Mouse (Mus musculus) lung, embryonic 16.5 days (tissue): ENCODE results near the gene Tcf7l1. TPM values are rescaled to one million over a fixed set of nuclear protein-coding genes. Genes with fewer than 3 reads are reported as not detected.
A peak's percentile ranks its signal among the peaks of the same experiment; 100 is the strongest.

Experiments
- ATAC-seq: fragments of 200-750 bp; cut with Nextera tagmentation; 2 replicates; pipeline ENCODE4 v1.8.0; 2017; ENCODE audit warnings: low read depth, mild to moderate bottlenecking, moderate library complexity
- H3K27ac ChIP-seq: fragments of 300-500 bp; sonication (generic); 2 replicates; pipeline ENCODE4 v1.5.1; 2014; ENCODE audit warnings: mild to moderate bottlenecking, control low read depth, low read length
- H3K27me3 ChIP-seq: fragments of 300-500 bp; sonication (generic); 2 replicates; pipeline ENCODE4 v1.6.1; 2014; ENCODE audit warnings: low read depth, low read length, mixed read lengths; ENCODE audit not compliant: control insufficient read depth, insufficient read depth
- H3K36me3 ChIP-seq: fragments of 300-500 bp; sonication (generic); 2 replicates; pipeline ENCODE4 v1.6.1; 2014; ENCODE audit warnings: low read length; ENCODE audit not compliant: control insufficient read depth, insufficient read depth
- H3K4me1 ChIP-seq: fragments of 300-500 bp; sonication (generic); replicated peaks from 2 replicates; pipeline ENCODE4 v1.6.1; 2014; ENCODE audit warnings: low read length, mixed read lengths; ENCODE audit not compliant: control insufficient read depth, insufficient read depth
- H3K4me2 ChIP-seq: fragments of 300-500 bp; sonication (generic); 2 replicates; pipeline ENCODE4 v1.6.1; 2014; ENCODE audit warnings: low read depth, low read length, control low read depth
- H3K4me3 ChIP-seq: fragments of 300-500 bp; sonication (generic); 2 replicates; pipeline ENCODE4 v1.5.1; 2014; ENCODE audit warnings: mild to moderate bottlenecking, low read length, control low read depth
- H3K9ac ChIP-seq: fragments of 300-500 bp; sonication (generic); 2 replicates; pipeline ENCODE4 v1.6.1; 2014; ENCODE audit warnings: low read length, control low read depth
- H3K9me3 ChIP-seq: fragments of 300-500 bp; sonication (generic); 2 replicates; pipeline ENCODE4 v1.6.1; 2016; ENCODE audit warnings: low read length; ENCODE audit not compliant: control insufficient read depth
- WGBS: fragments of 180-500 bp; shearing (Covaris S2); extraction: QIAGEN DNeasy Blood & Tissue Kit; methylation state at CpG from one replicate; pipeline ENCODE4 v1.1.7; 2014; 5-methylcytosine and 5-hydroxymethylcytosine counted together
- polyA plus RNA-seq: library from polyadenylated mRNA; unstranded; fragments of >200 nt; fragmentation: Nextera tagmentation; extraction: Ambion mirVana; gene quantifications from 2 replicates; pipeline ENCODE4 v1.2.1, GENCODE M21; 2015

The Tcf7l1 gene
- polyA plus RNA-seq, 1 experiment from 2014 or later, result 31.9 TPM

- H3K4me2 ChIP-seq, result no peak overlapping the region
- H3K9me3 ChIP-seq, result no peaks in the 10 kb centered on the region
- 56% methylated on average over 5 of the region's 5 CpGs for WGBS
- no peaks in the 10 kb centered on the region for H3K27me3 ChIP-seq
- H3K4me3 ChIP-seq, result no peak overlapping the region
- no peak overlapping the region for H3K9ac ChIP-seq
- peak overlapping the region; percentile 66 for H3K27ac ChIP-seq
- no peaks in the 10 kb centered on the region for H3K36me3 ChIP-seq
- ATAC-seq, result no peak
- H3K4me1 ChIP-seq, result peaks cover 63% of the 10 kb centered on the region
Measured at GRCm38 (mm10) chr6:72689046-72689445, 100.0 kb downstream of the Tcf7l1 start.

- H3K4me3 ChIP-seq, result no peak overlapping the region
- WGBS, result 28% methylated on average over 9 of the region's 9 CpGs
- 0 out of 2 replicates have a peak, but pooled peaks have one; percentile 23 for ATAC-seq
- H3K36me3 ChIP-seq, result no peaks in the 10 kb centered on the region
- H3K4me1 ChIP-seq, result peaks cover 33% of the 10 kb centered on the region
- H3K27ac ChIP-seq, result peak overlapping the region; percentile 69
- no peaks in the 10 kb centered on the region for H3K9me3 ChIP-seq
- no peak overlapping the region for H3K9ac ChIP-seq
- no peaks in the 10 kb centered on the region for H3K27me3 ChIP-seq
- H3K4me2 ChIP-seq, result no peak overlapping the region
Measured at GRCm38 (mm10) chr6:72685165-72685564, 103.9 kb downstream of the Tcf7l1 start.

- H3K9me3 ChIP-seq, result no peaks in the 10 kb centered on the region
- H3K4me1 ChIP-seq, result peaks cover 31% of the 10 kb centered on the region
- peak; percentile 62 for ATAC-seq
- no peaks in the 10 kb centered on the region for H3K36me3 ChIP-seq
- H3K4me2 ChIP-seq, result no peak overlapping the region
- no peak overlapping the region for H3K4me3 ChIP-seq
- H3K27me3 ChIP-seq, result no peaks in the 10 kb centered on the region
- H3K27ac ChIP-seq, result peak overlapping the region; percentile 69
- H3K9ac ChIP-seq, result no peak overlapping the region
- WGBS, result 42% methylated on average over 4 of the region's 4 CpGs
Measured at GRCm38 (mm10) chr6:72684260-72684805, 104.7 kb downstream of the Tcf7l1 start.

- Histone ChIP-seq H3K4me1 (peaks cover 46% of the 10 kb centered on the region), H3K4me2 (no peak overlapping the region), H3K27me3 (no peaks in the 10 kb centered on the region), H3K4me3 (no peak overlapping the region), H3K9ac (no peak overlapping the region), H3K27ac (no peak overlapping the region), H3K36me3 (no peaks in the 10 kb centered on the region), H3K9me3 (no peaks in the 10 kb centered on the region)
- WGBS, result 61% methylated on average over 4 of the region's 4 CpGs
- no peak for ATAC-seq
Measured at GRCm38 (mm10) chr6:72682238-72682637, 106.8 kb downstream of the Tcf7l1 start.

GRCm38 (mm10) chr6:72680936-72681335 lies 108.1 kb downstream of the Tcf7l1 start:
- no peak for ATAC-seq
- Histone ChIP-seq H3K4me1 (peaks cover 55% of the 10 kb centered on the region), H3K36me3 (no peaks in the 10 kb centered on the region), H3K4me2 (no peak overlapping the region), H3K4me3 (no peak overlapping the region), H3K9ac (no peak overlapping the region), H3K9me3 (no peaks in the 10 kb centered on the region), H3K27ac (no peak overlapping the region), H3K27me3 (no peaks in the 10 kb centered on the region)
- WGBS, result 77% methylated on average over 9 of the region's 9 CpGs

- Histone ChIP-seq H3K4me2 (no peak overlapping the region), H3K4me3 (no peak overlapping the region), H3K27me3 (no peaks in the 10 kb centered on the region), H3K9me3 (no peaks in the 10 kb centered on the region), H3K9ac (peak overlapping the region; percentile 1; the same call in 1 of the 2 replicates), H3K4me1 (peaks cover 41% of the 10 kb centered on the region), H3K27ac (peak overlapping the region; percentile 98), H3K36me3 (no peaks in the 10 kb centered on the region)
- ATAC-seq, result peak; percentile 27; the same call in 1 of the 2 replicates
- WGBS, result 34% methylated on average over 9 of the region's 9 CpGs
Measured at GRCm38 (mm10) chr6:72678631-72679030, 110.4 kb downstream of the Tcf7l1 start.

GRCm38 (mm10) chr6:72677510-72678220 lies 111.4 kb downstream of the Tcf7l1 start:
- Histone ChIP-seq H3K9ac (peak overlapping the region; percentile 56), H3K36me3 (no peaks in the 10 kb centered on the region), H3K27me3 (no peaks in the 10 kb centered on the region), H3K9me3 (no peaks in the 10 kb centered on the region), H3K4me2 (peak overlapping the region; percentile 56), H3K4me1 (peaks cover 41% of the 10 kb centered on the region), H3K4me3 (peak overlapping the region; percentile 37), H3K27ac (peak overlapping the region; percentile 98)
- peak; percentile 82 for ATAC-seq
- WGBS, result 19% methylated on average over 11 of the region's 11 CpGs

GRCm38 (mm10) chr6:72677079-72677478 lies 112.0 kb downstream of the Tcf7l1 start:
- Histone ChIP-seq H3K36me3 (no peaks in the 10 kb centered on the region), H3K4me1 (peaks cover 43% of the 10 kb centered on the region), H3K9ac (peak overlapping the region; percentile 56), H3K27me3 (no peaks in the 10 kb centered on the region), H3K27ac (peak overlapping the region; percentile 98), H3K4me3 (peak overlapping the region; percentile 37), H3K9me3 (no peaks in the 10 kb centered on the region), H3K4me2 (peak overlapping the region; percentile 56)
- peak; percentile 72 for ATAC-seq
- WGBS, result 20% methylated on average over 10 of the region's 10 CpGs

- Histone ChIP-seq H3K27ac (peak overlapping the region; percentile 98), H3K4me3 (no peak overlapping the region; the same call in 1 of the 2 replicates), H3K4me2 (peak overlapping the region; percentile 56), H3K4me1 (peaks cover 44% of the 10 kb centered on the region), H3K27me3 (no peaks in the 10 kb centered on the region), H3K9ac (no peak overlapping the region; the same call in 1 of the 2 replicates), H3K36me3 (no peaks in the 10 kb centered on the region), H3K9me3 (no peaks in the 10 kb centered on the region)
- 21% methylated on average over 2 of the region's 2 CpGs for WGBS
- peak; percentile 10; the same call in 1 of the 2 replicates for ATAC-seq
Measured at GRCm38 (mm10) chr6:72676376-72676775, 112.7 kb downstream of the Tcf7l1 start.
